Mouse (Mus musculus) testis, adult 2 months (tissue): Measurements from ENCODE around the gene Myl3. TPM values are rescaled to one million over a fixed set of nuclear protein-coding genes. Genes with fewer than 3 reads are reported as not detected.

ENCODE experiments used
- H3K27ac ChIP-seq: fragments of 200-500 bp; 2 replicates; pipeline ENCODE4 v1.5.1; 2012; ENCODE audit warnings: low read depth, low read length; ENCODE audit not compliant: control insufficient read depth, insufficient read depth
- H3K27me3 ChIP-seq: fragments of 200-500 bp; 2 replicates; pipeline ENCODE4 v1.6.1; 2012; ENCODE audit warnings: mild to moderate bottlenecking, low read length, moderate library complexity; ENCODE audit not compliant: control insufficient read depth, insufficient read depth
- H3K36me3 ChIP-seq: fragments of 200-500 bp; 2 replicates; pipeline ENCODE4 v1.6.1; 2012; ENCODE audit warnings: mild to moderate bottlenecking, low read length; ENCODE audit not compliant: control insufficient read depth, insufficient read depth
- H3K4me1 ChIP-seq: fragments of 200-500 bp; 2 replicates; pipeline ENCODE4 v1.6.1; 2012; ENCODE audit warnings: low read length; ENCODE audit not compliant: control insufficient read depth, insufficient read depth
- H3K4me3 ChIP-seq: fragments of 200-500 bp; 2 replicates; pipeline ENCODE4 v1.5.1; 2012; ENCODE audit warnings: low read depth, mild to moderate bottlenecking, low read length, moderate library complexity, mixed read lengths; ENCODE audit not compliant: control insufficient read depth
- CTCF ChIP-seq: fragments of 200-500 bp; IDR thresholded peaks from 2 replicates; pipeline ENCODE4 v1.5.1; 2012; ENCODE audit warnings: low read depth, mild to moderate bottlenecking, inconsistent platforms, low read length, moderate library complexity; ENCODE audit not compliant: control insufficient read depth, insufficient read depth, insufficient replicate concordance
- POLR2A ChIP-seq: fragments of 200-500 bp; IDR thresholded peaks from 2 replicates; pipeline ENCODE4 v1.6.1; 2012; ENCODE audit warnings: low read depth, mild to moderate bottlenecking, inconsistent platforms, low read length, moderate library complexity; ENCODE audit not compliant: control insufficient read depth
- polyA plus RNA-seq: library from polyadenylated mRNA; depleted of rRNA; stranded (reverse); fragments of >200 nt; gene quantifications from 2 replicates; pipeline ENCODE4 v1.2.3, GENCODE M21; 2012; rRNA removed

The Myl3 gene
- polyA plus RNA-seq = 0.90 TPM in 2 replicates

DNA sequence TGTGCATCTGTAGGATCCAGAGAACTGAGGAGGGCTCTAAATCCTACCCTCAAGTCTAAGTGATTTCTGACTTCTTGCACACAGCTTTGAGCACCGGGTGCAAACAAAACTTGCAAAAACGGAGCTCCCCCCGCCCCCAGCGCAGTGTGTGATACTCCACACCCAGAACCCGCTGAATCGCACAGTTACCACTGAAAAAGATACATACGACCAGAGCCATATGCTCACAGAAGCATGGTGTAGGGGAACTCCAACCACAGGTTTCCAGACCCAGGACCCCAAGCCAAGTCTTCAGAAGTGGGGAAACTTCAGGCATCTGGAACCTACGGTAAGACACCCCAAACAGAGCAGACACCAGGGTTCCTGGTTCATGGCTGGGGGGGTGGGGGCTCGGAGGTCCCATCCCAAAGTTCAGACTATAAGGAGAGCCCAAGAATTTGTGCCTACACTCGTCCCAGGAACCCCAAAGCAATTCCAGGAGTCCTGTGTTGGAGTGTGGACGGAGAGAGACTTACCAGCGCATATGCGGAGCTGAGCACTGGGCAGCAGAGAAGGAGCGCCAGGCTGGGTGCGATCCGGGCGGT, at the start of gene Myl3:
TSS of gene Myl3 (plus strand) at position 151 of the 584 bp plus-strand sequence.
- TF ChIP-seq POLR2A = no peak
- TF ChIP-seq CTCF = no peak
- H3K27ac ChIP-seq = no peak within 1 kb of the TSS
- no peaks in the 10 kb centered on the region for H3K36me3 ChIP-seq
- H3K27me3 ChIP-seq = peaks cover 5% of the 10 kb centered on the region; the same call in 1 of the 2 replicates
- H3K4me3 ChIP-seq = peak within 1 kb of the TSS; percentile 75
- peaks cover 3% of the 10 kb centered on the region for H3K4me1 ChIP-seq

DNA sequence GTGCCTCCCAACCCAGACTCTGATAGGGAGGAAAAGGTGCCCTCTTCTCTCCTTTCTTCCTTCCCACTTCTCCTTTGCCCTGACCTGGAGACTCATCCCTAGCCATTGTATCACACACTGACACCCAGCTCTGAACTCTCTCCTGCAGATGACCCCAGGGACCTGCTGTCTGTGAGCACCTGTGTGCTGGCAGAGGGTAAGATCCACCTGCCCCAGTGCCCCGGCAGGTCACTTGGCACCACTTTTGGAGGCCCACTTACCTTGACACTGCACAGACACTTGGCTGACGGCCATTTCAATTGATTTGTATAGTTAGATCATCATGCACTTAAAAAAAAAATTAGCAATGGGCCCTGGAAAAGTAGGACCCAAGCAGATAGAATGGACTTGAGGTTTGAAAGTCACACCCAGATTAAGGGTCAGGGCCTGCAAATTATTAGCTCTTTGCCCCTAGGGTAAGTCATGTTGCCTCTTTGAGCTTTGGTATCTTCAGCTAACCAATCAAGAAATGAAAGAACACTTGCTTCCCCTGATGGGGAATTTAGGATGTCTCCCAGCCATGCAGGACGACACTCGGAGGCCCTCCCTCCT, 46.4 kb upstream of the Myl3 start:
- no peaks in the 10 kb centered on the region for H3K36me3 ChIP-seq

DNA sequence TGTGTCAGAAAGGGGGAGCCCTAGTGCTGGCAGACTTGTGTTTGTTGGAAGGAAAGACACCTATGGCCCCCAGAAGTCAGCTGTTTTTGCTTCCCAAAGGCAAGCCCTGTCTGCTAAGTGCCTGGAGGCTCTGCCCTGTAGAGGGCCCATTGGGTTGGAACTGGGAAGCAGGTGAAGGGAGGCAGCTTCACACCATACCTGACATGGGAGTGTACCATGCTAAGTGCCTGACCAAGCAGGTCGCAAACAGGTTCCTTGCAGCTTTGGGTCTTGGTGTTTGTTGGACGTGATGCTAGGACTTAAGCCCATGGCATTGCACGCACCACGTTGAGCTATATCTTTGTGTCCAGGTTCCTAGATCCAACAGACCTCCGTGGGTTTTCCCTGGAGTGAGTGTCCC, 45.2 kb upstream of the Myl3 start:
- Histone ChIP-seq H3K4me3 (no peak overlapping the region), H3K27me3 (no peaks in the 10 kb centered on the region), H3K36me3 (no peaks in the 10 kb centered on the region), H3K4me1 (no peaks in the 10 kb centered on the region), H3K27ac (no peak overlapping the region)
- TF ChIP-seq CTCF = no peak
- TF ChIP-seq POLR2A = no peak

More for the DNA sequence above, 46.4 kb upstream of the Myl3 start:
- no peaks in the 10 kb centered on the region for H3K27me3 ChIP-seq
- TF ChIP-seq CTCF = no peak
- no peak for TF ChIP-seq POLR2A
- no peak overlapping the region for H3K4me3 ChIP-seq
- H3K4me1 ChIP-seq = no peaks in the 10 kb centered on the region
- H3K27ac ChIP-seq = no peak overlapping the region

DNA sequence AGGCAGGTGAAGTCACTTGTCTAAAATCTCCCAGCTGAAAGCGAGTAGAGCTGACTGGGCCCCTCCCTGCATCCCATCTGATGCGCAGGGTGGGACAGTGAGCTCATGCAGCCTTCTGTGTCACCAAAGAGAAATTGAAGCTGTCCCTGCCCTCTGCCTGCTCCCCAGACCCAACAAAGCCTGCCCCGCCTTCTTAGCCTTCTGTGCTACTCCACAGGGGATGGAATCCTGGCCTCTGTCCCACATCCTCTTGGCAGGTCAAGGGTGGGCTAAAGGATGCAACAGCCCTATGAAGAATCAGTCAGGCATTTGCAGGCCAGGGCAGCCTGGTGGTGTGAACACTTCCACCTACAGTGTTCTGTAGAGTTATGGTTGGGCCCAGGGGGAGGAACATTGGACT, 44.2 kb upstream of the Myl3 start:
- Histone ChIP-seq H3K4me3 (no peak overlapping the region), H3K4me1 (no peaks in the 10 kb centered on the region), H3K27me3 (no peaks in the 10 kb centered on the region), H3K36me3 (no peaks in the 10 kb centered on the region), H3K27ac (no peak overlapping the region)
- TF ChIP-seq CTCF (no peak), POLR2A (no peak)

DNA sequence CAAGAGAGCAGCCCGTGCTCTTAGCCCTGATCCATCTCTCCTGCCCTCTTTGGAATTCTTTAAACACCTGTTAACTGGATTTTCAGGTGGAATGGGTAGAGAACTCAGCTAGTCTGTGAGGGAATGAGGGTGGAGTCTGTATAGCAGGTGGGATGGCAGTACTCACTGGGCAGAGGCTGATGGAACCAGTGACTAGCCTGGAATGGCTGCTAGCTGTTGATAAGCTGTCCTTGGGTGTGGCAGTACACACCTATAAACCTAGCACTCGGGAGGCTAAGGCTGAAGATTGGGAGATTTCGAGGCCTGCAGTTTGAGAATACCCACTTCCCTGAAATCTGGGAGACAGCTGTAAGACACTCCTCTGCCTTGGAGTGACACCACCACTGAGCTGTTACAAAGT, 42.1 kb upstream of the Myl3 start:
- Histone ChIP-seq H3K36me3 (no peaks in the 10 kb centered on the region), H3K27ac (no peak overlapping the region), H3K4me1 (no peaks in the 10 kb centered on the region), H3K27me3 (no peaks in the 10 kb centered on the region), H3K4me3 (no peak overlapping the region)
- TF ChIP-seq CTCF = no peak
- no peak for TF ChIP-seq POLR2A

DNA sequence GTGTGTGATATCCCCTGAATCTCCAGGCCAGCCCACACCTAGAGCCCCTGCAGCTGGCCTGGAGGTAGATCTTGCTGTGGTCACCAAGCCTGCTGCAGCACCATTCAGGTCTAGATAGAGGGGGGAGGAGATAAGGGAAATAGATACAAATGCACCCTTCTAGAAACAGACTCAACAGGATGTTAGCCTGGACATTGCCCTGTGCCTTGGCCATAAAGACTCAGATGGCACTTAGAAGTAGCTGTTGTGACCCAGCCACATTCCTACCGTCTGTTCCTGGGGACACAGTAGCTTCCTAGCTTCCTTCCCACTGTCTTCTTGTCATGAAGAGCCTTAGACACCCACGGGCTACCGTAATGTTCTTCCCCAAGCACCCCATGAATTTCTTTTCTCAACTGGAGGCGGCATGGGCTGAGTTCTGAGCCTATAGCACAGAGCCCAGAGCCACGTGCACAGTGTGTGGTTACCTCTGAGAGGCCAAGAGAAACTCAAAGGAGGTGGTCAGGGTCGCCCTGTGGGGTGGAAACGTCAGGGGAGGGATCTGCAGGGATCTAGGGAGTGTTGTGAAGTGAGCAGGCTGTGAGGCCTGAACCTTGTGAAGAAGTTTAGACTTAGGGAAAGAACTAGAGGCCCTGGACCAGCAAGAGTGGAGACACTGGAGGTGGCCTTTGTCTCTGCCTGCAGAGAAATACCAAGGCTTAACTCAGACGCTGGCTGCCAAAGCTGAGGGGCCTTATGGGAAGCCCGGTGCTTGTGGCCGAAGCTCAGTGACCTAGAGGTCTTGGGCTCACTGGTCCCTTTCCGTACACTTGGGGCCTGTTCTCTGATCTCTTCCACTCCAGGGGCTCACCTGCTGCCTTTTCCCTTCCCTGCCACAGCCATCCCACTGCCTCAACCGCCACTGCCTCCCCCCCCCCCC, 40.3 kb upstream of the Myl3 start:
- no peak overlapping the region for H3K4me3 ChIP-seq
- H3K4me1 ChIP-seq = no peaks in the 10 kb centered on the region
- TF ChIP-seq POLR2A = no peak
- no peak for TF ChIP-seq CTCF
- no peak overlapping the region for H3K27ac ChIP-seq
- no peaks in the 10 kb centered on the region for H3K27me3 ChIP-seq
- no peaks in the 10 kb centered on the region for H3K36me3 ChIP-seq

DNA sequence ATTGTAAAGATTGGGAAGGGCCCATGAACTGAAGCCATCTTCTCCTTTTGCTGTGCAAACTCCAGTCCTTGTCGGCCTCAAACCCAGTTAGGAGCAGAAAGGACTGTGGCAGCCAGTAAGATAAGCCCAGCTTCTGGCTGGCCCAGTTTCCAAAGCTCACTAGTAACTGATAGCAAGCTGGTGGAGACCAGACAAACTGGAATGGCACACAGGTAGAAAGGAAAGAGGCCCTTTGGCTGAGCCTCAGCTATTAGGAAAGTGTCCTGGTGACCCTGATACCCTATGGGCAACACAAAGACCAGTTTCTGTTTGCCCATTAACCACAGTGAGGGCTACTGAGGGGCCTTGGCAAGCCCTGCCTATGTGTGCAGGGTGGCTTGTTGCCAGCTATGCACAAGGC, 38.8 kb upstream of the Myl3 start:
- H3K4me3 ChIP-seq = no peak overlapping the region
- H3K27ac ChIP-seq = no peak overlapping the region
- no peaks in the 10 kb centered on the region for H3K36me3 ChIP-seq
- H3K4me1 ChIP-seq = no peaks in the 10 kb centered on the region
- no peak for TF ChIP-seq CTCF
- H3K27me3 ChIP-seq = no peaks in the 10 kb centered on the region
